Mouse (Mus musculus) right cerebral cortex, postnatal 36 days (tissue): Measurements from ENCODE around the gene Tbccd1.

Source experiments
- DNase-seq, 2 experiments: peaks; one replicate each; pipeline ENCODE4 v3.0.0; 2022; ENCODE audit warnings: low spot score in 2 of 2, mixed read lengths in 1 of 2

The Tbccd1 gene

GRCm38 (mm10) chr16:22872397-22872796 lies 14.9 kb upstream of the Tbccd1 start:
- no peak for DNase-seq

DNA sequence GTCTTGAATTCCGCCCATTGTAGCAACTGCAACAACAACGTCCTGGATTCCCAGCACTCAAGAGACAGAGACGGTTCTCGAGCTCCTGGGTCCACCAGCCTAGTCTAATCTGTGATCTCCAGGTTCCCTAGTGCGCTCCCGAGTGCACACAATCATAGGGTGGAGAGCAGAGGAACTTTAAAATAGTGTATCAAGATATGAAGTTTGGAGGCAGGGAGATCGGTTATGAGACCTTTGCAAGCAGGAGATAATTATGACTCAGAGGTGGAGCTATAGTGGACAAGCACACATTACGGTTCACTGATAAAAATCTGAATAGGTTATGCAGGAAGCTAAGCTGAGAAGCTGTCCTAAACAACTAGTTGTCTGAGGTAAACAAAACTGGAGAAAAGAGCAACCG lies 696 bp downstream of the Tbccd1 start:
- DNase-seq = no peak

DNA sequence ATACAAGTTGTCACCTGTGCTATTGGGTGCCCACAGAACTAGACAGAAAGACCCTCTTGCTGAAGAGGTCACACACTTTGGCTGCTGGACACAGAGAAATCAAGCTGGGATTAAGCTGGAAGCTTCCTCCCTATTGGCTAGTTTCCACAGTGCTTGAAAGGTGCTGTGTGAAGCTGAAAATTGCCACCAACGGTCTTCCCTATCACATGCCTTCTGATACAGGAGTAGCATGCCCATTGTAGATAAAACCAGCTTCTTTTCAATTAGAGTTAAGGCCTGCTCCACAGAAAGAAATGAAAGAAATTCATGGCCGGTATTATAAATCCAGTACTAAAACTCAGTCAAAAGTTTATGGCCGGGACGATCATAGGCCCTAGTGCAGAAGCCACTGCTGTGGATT lies 4.8 kb downstream of the Tbccd1 start:
- no peak for DNase-seq

GRCm38 (mm10) chr16:22848331-22848730 lies 9.1 kb downstream of the Tbccd1 start:
- no peak for DNase-seq

GRCm38 (mm10) chr16:22847686-22848085 lies 9.8 kb downstream of the Tbccd1 start:
- DNase-seq = no peak

- DNase-seq = no peak
Observed at GRCm38 (mm10) chr16:22845481-22845880, 12.0 kb downstream of the Tbccd1 start.

DNA sequence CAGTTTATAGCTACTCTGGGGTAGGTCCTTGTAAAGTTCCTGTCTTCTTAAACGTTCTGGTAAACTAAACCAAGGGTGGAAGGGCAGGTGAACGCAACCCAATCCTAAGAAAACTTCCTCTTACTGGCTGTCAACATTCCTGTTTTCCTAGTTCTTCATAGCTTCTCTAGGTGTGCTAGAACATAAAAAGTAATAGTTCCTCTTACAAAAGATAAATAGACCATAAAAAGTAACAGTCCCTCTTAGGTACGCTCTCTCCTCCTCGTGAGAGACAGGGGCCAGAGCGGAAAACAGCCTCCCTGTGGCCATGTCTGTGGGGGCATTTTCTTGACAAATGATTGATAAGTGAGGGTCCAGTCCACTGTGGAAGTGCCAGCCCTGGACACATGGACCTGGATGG lies 12.6 kb downstream of the Tbccd1 start:
- DNase-seq = no peak

DNA sequence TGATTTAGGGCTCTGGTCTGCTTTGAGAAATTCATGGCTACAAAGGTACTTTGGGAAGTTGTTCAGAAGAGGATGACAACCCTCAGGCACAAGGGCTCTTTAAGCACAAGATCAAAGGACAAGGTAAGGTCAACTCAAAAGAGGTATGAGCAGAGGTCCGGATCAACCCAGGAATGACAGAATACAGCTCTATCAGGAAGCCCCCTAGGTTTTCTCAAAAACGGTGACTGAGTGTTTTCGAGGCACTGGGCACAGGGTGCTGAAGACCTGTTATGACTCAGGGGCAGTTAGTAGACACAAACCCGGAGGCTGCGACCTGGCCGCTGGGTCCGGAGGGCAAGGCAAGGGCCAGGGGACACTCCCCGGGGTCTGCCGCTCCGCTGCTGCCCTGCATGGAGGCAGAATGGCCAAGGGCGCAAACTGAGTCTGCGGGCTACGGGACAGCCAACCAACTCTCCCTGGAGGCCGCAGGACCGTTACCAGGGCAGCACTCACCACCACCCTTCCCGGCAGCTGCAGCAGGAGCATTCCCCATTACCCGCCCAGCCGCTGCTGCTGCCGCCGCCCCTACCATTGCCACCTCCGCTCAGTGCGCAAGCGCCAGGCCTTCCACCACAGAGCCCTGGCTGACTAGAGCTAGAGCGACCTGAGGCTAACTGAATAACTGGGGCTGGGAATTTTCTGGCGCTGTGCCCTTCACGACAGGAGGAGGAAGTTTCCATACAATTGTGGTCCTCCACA lies 13.2 kb downstream of the Tbccd1 start:
- DNase-seq = peak; percentile 66 to 73

DNA sequence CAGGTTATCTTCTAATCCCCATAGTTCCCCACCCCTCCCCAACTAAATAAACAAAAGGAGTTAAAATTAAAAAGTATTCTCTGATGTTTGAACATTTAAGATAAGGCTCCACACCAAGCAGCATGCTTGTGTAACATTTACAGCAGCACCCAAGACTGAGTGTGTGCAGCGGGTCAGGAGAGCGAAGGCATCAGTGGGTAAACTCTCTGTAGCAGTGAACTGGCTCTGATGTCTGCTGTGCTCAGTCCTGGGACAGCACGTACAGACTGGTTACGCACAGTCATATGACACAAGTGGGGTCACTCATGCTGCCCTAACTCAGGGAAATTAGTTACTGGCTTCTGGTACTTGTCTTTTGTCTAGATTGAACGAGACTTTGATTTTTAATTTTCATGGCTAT lies 14.6 kb downstream of the Tbccd1 start:
- DNase-seq = no peak

DNA sequence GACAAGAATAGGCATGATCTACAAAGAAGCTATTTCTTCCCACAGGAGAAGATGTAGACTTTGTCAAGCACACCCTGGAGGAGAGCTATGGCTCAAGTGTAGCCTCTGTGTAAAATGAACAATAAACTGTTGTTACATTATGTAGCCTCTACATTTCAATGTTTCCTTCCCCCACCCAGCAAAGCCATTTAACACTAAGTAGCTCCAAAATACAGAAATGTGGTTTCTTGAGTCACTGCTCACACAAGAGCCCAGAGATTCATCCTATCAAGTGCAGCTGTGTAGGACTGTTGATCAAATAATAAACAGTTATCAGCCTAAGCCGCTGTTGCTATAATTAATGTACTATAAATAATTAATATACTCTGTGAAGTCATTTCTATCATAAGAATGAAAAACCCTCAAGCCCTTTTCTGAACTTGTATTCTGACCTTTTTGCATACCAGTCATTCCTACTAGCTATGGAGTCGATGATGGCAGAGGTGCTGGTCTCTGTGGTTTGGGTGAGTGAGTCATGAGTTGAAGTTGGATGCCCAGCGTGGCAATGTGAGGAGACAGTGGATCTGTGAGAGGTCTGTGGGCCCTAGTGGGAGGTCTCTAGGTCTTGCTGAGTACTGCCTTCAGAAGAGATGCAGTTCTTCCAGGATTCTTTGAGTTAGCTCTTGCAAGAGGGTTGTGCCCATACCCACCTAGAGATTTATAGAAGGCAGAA lies 18.2 kb downstream of the Tbccd1 start:
- no peak for DNase-seq

GRCm38 (mm10) chr16:22832932-22833525 lies 24.4 kb downstream of the Tbccd1 start:
- DNase-seq = no peak

GRCm38 (mm10) chr16:22820731-22821130 lies 36.7 kb downstream of the Tbccd1 start:
- DNase-seq = peak; percentile 35 to 60

DNA sequence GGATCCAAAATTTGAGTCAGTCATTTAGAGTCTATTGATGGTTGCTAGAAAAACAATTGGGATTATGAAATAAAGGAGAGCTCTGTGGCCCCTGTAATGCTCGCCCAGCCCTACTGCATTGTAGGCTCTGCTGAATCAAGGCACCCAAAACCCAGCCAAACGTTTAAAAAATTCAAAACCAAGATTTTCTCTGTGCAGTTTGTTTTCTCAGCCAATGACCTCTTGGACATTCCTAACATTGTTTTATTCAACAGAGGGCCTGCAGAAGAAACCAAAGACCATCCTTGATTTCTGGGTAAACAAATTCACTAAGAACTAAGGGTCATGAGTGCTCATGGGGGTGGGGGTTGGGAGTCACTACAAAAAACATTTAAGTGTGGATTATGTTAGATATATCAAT lies 46.0 kb downstream of the Tbccd1 start, which contains the start of gene Crygs:
TSS of gene Crygs (minus strand) at position 101 of the 400 bp plus-strand sequence.
- no peak for DNase-seq

- no peak for DNase-seq
Observed at GRCm38 (mm10) chr16:22807468-22808070, 49.9 kb downstream of the Tbccd1 start.

- DNase-seq = no peak
Observed at GRCm38 (mm10) chr16:22802786-22803185, 54.7 kb downstream of the Tbccd1 start.

GRCm38 (mm10) chr16:22800849-22801109 lies 56.7 kb downstream of the Tbccd1 start:
- no peak for DNase-seq

DNA sequence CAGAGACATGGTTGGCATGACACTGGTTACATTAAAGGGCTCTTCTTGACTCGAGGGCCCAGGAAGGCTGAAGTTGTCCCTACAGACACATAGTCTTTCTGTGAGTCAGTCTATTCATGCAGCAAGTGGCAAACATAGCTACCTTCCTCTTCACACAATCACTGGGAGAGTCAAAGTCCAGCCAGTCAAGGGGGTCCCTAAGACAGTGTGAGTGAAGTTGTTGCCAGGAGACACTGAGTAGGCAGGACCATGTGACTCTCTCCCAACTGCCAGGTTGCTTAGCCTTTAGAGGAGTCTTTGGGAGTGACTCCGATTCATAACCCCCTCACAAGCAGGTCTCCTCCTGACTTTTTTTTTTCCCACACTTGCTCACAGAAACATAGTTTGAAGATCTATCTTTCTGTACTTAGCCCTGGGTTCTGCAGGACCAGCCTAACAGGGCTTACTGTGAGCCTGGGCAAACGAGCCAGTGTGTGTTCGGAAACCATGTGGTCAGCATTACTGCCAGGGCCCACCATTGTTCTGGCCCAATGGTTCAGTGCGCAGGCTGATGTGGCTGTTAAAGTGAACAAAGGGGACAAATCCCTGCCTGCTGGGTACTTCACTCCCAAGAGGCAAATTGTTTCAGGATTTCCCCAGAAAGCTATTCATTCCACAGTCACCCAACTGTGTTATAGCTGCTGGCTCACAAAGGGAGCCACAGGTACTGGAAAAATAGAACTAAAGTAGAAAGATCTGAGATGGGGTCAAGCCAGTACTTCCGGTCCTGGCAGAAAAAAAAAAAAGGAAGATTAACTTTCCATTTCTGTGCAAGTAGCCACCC lies 57.2 kb downstream of the Tbccd1 start:
- no peak for DNase-seq

- DNase-seq = no peak
Observed at GRCm38 (mm10) chr16:22798520-22798919, 58.9 kb downstream of the Tbccd1 start.

DNA sequence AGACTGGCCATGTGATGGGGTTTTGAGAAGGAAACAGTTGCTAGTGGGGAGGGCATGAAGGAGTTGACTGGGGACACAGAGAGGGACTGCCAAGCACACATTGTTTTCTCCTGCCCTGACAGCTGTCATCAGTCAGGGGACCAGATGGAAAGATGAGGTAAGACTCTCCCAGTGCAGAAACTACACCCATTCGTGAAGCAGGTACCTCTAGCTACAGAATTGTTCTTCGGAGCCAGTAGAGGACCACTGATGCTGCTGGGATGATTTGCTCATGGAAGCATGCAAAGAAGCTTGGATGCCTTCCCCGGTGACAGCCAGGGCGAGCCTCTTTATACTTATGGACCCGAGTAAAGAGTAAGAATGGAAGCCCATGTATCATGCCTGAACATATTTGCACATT lies 59.9 kb downstream of the Tbccd1 start:
- DNase-seq = no peak

- DNase-seq = no peak
Observed at GRCm38 (mm10) chr16:22795497-22795896, 62.0 kb downstream of the Tbccd1 start.

DNA sequence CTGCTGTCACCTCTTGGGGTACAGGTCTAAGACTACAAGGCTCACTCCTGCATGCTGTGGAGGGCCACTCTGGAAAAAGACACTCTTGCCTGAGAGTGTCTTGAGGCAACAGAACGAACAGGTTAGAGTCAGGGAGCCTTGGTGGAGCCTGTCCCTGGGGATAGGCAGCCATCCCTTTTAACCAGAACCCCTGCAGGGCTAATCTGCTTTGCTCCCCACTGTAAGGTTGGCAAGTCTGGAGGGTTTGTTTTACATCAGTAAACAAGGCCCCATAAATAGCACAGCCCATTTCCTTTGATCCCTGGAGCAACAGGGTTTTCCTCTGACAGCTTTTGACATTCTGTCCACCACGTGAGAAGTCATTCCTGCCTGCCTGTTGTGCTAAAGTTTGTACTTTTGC lies 66.2 kb downstream of the Tbccd1 start:
- no peak for DNase-seq

- DNase-seq = peak; percentile 83 to 87
Observed at GRCm38 (mm10) chr16:22789908-22790367, 67.5 kb downstream of the Tbccd1 start.
